Mouse (Mus musculus) mouse embryonic stem cell (cell line): Measurements from ENCODE around the gene Fgfr2.

Experiments
- in situ Hi-C, 2 experiments: fragments of 300-500 bp; cut with MboI; formaldehyde crosslinking; loops; 1 replicate in 1 of 2; 3 replicates in 1 of 2; pipeline ENCODE4 v1.14.3; 2019 to 2020; ENCODE audit warnings: low sequenced_read_pairs in 2 of 2, low pct_unique_long_range_greater_than_20kb in 1 of 2, mixed read lengths in 1 of 2; ENCODE audit not compliant: unreplicated experiment in 1 of 2

The Fgfr2 gene

GRCm38 (mm10) chr7:130865613-130866591 is 2257.2 kb downstream of the Fgfr2 start, which contains the start of gene Plekha1:
Plekha1 (plus strand) TSS chr7:130865756.
- in situ Hi-C loops: no loop called here

GRCm38 (mm10) chr7:130864711-130865110 is 2258.4 kb downstream of the Fgfr2 start:
- in situ Hi-C loops: no loop called here

- in situ Hi-C loops: no loop called here
Observed at GRCm38 (mm10) chr7:130862501-130862900, 2260.6 kb downstream of the Fgfr2 start.

- in situ Hi-C loops: no loop called here
Observed at GRCm38 (mm10) chr7:130860721-130861142, 2262.4 kb downstream of the Fgfr2 start.

GRCm38 (mm10) chr7:130859926-130860325 is 2263.2 kb downstream of the Fgfr2 start:
- in situ Hi-C loops: no loop called here

- in situ Hi-C loops: no loop called here
Observed at GRCm38 (mm10) chr7:130857973-130858372, 2265.2 kb downstream of the Fgfr2 start.

GRCm38 (mm10) chr7:130855681-130856080 is 2267.5 kb downstream of the Fgfr2 start:
- in situ Hi-C loops: no loop called here

GRCm38 (mm10) chr7:130854684-130855292 is 2268.4 kb downstream of the Fgfr2 start:
- in situ Hi-C loops: no loop called here

GRCm38 (mm10) chr7:130847164-130847718 is 2275.9 kb downstream of the Fgfr2 start:
- in situ Hi-C loops: no loop called here

- in situ Hi-C loops: no loop called here
Observed at GRCm38 (mm10) chr7:130839380-130840100, 2283.6 kb downstream of the Fgfr2 start.

- in situ Hi-C loops: no loop called here
Observed at GRCm38 (mm10) chr7:130838658-130839025, 2284.5 kb downstream of the Fgfr2 start.

- in situ Hi-C loops: no loop called here
Observed at GRCm38 (mm10) chr7:130837941-130838657, 2285.1 kb downstream of the Fgfr2 start.

GRCm38 (mm10) chr7:130836066-130836465 is 2287.1 kb downstream of the Fgfr2 start:
- in situ Hi-C loops: no loop called here

- in situ Hi-C loops: no loop called here
Observed at GRCm38 (mm10) chr7:130834958-130835861, 2287.9 kb downstream of the Fgfr2 start.

- in situ Hi-C loops: no loop called here
Observed at GRCm38 (mm10) chr7:130834299-130834698, 2288.9 kb downstream of the Fgfr2 start.

GRCm38 (mm10) chr7:130831586-130831985 is 2291.6 kb downstream of the Fgfr2 start:
- in situ Hi-C loops: no loop called here

- in situ Hi-C loops: loop anchor here (10.0 kb wide), 1 partner anchor 86 kb away; no protein-coding TSS in a partner anchor
Observed at GRCm38 (mm10) chr7:130828475-130828874, 2294.7 kb downstream of the Fgfr2 start.
